Mouse (Mus musculus): ENCODE results near the gene Sema3d.

DNA sequence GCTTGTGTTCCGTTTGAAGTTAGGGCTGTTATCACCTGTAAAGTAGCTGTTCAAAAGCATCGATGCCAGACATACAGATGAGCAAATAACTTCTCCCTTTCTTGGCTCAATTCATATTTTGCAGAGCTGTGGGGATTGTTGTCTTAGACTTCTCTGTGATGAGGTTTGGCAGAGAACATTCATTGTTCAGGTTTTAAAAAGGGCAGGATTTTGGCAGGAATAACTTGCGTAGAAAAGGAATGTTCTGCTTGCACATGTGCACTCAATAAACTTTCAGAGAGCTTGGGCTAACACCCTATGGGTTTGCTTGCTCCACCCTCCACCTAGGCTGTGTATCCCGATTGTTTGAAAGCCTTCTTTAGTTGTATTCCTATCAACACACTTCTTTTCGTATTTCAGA lies 9.5 kb downstream of the Sema3d start:
- no peak for TF ChIP-seq EP300 (IDR thresholded peaks at IDR 0.05)
- no peak for TF ChIP-seq CTCF (IDR thresholded peaks at IDR 0.05)
